In genomic region chr9:46468306-46468705, GRCm38 (mm10) we compare ENCODE assay signal across 12 mouse cellular contexts.
"Had no signal": no experiment of that assay in that cellular context is flagged by ENCODE, and none has a peak within 500 bp of the region (broad histone marks: within the 10 kb centered on the region; RNA-seq: fewer than 3 reads in every experiment).

No protein-coding gene starts in this region.

- H3K4me3 ChIP-seq: limb, embryonic 13.5 days; midbrain, embryonic 13.5 days had no signal

- H3K9ac ChIP-seq: limb, embryonic 13.5 days; liver, embryonic 14.5 days; midbrain, embryonic 13.5 days had no signal

- H3K27me3 ChIP-seq: midbrain, embryonic 13.5 days had no signal

- DNase-seq: kidney, adult 11 months; kidney, postnatal 25 days; layer of hippocampus, adult 9-11 months; layer of hippocampus, postnatal 36 days; lung, adult 18-20 months; right cerebral cortex, postnatal 4 days; spleen, adult 18-20 months; thymus, adult 18-20 months; thymus, postnatal 14 days had no signal

- H3K4me2 ChIP-seq: limb, embryonic 13.5 days; midbrain, embryonic 13.5 days had no signal

- ATAC-seq: midbrain, embryonic 13.5 days had no signal

- H3K27ac ChIP-seq: limb, embryonic 13.5 days; liver, embryonic 14.5 days; midbrain, embryonic 13.5 days had no signal

- H3K36me3 ChIP-seq: limb, embryonic 13.5 days; midbrain, embryonic 13.5 days had no signal

- H3K9me3 ChIP-seq: midbrain, embryonic 13.5 days had no signal
